Mouse (Mus musculus) lung, adult 18-20 months (tissue): ENCODE results near the gene Azgp1.
A peak's percentile ranks its signal among the peaks of the same experiment; 100 is the strongest.
"Not testable (repeated sequence)": the region's sequence is repeated elsewhere in the genome, so short reads cannot be mapped to it uniquely, and the experiment has no call there.

ENCODE experiments used
- DNase-seq, 2 experiments: peaks; one replicate each; pipeline ENCODE4 v3.0.0; 2022; ENCODE audit warnings: mixed read lengths in 2 of 2

Azgp1 gene

DNA sequence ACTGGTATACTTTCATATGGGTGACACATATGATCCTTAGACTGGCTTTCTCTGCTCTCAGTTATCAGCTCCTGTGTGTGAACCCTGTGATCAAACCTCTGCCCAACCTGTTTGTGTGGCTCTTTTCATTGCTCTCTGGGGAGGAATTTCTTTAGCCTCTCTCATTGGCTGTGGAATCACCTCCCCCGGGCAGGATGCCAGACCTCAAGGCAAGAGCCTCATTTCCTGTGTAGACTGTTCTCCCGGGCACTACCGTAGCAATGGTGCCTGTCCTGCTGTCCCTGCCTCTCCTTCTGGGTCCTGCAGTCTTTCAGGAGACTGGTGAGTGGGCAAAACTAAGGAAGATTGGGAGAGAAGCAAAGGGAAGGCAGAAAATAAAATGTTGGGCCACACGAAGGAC lies at the start of gene Azgp1:
Gene Azgp1 (plus strand): TSS at position 221 of the 400 bp plus-strand sequence.
- peak; percentile 57 to 66 for DNase-seq

DNA sequence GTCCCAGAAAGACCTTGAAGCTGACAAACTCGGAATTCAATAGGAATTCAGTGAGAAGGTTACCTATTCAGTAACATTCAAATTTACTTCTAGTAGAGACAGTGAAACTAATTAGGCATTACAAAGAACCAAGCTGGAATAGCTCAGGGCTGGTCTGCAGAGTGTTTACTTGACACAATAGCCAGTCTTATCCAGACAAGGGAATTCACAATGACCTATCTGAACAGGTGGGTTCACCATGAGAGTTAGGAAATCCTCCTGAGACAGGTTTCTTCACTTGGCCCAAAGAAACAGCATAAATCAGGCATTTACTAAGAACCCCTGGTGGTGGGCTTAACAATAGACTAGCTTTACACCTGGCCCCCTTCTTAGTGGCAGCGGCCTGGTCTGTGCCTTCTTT lies 47.4 kb upstream of the Azgp1 start:
- not testable (repeated sequence) for DNase-seq

- no peak for DNase-seq
These were observed 44.8 kb upstream of the Azgp1 start for GRCm38 (mm10) chr5:137936486-137936885.

GRCm38 (mm10) chr5:137937238-137937637 lies 44.1 kb upstream of the Azgp1 start:
- DNase-seq, result no peak

GRCm38 (mm10) chr5:137940948-137941347 lies 40.4 kb upstream of the Azgp1 start:
- no peak for DNase-seq

DNA sequence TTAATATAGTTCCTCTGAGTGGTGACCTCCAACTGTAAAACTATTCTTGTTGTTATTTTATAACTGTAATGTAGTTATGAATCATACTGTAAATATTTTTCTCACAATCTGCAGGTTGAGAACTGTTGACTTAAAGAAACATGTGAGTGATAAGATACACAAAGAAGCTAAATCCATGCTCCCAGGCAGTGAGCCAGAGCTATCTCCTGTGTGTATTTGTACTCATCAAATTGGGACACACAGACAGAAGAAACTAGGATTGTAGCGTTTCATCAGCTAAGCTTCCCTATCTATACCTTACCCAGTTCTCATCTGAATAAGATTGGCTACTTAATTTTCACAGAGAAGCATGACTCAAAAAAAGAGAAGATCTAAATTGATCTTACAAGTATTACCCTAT lies 38.2 kb upstream of the Azgp1 start:
- DNase-seq, result no peak

DNA sequence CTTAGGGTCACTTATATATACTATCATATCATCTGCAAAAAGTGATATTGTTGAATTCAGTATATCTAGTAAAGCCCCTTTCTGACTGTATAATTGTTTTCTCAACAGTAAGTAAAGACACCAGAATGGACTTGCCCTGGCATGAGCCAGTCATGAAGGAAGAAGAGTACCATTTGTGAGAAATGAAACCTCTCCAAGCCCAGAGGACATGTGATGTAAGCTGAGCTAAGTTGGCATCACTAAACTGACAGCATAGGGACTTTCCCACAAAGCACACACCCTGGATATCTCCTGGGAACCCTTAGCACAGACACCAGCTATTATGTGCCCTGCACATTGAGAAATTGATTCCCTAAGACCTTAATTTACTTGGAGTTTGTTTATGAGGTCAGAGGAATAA lies 34.0 kb upstream of the Azgp1 start:
- no peak for DNase-seq

DNA sequence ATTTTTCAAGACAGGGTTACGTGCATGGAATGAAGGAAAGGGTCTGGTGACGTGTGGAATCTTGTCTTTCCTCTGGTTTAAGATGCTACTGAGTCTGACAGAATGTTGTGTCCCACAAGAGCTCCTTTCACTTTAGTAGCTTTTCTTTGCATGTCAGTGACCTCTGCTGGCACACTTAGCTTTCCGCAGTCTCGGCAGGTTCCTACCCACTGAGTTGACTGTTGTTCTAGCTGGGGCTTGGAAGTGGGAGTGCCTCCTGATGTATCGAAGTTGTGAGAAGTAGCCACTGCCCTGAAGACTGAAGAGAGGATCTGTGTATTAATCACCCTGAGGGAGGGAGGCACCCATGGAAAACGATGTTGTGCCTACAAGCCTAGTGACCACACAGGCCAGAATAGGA lies 30.1 kb upstream of the Azgp1 start:
- peak; percentile 24 to 33 for DNase-seq

- DNase-seq, result no peak
These were observed 24.9 kb upstream of the Azgp1 start for GRCm38 (mm10) chr5:137956404-137956803.

- DNase-seq, result no peak
These were observed 18.4 kb upstream of the Azgp1 start, which contains the start of gene Gjc3 for GRCm38 (mm10) chr5:137962945-137963344. Gene Gjc3 (minus strand): TSS chr5:137963098.

GRCm38 (mm10) chr5:137966492-137966891 lies 14.8 kb upstream of the Azgp1 start:
- DNase-seq, result no peak

GRCm38 (mm10) chr5:137973161-137973560 lies 8.2 kb upstream of the Azgp1 start:
- DNase-seq, result no peak

GRCm38 (mm10) chr5:137973738-137974137 lies 7.6 kb upstream of the Azgp1 start:
- no peak for DNase-seq

GRCm38 (mm10) chr5:137974724-137975123 lies 6.6 kb upstream of the Azgp1 start:
- DNase-seq, result no peak

GRCm38 (mm10) chr5:137975434-137975833 lies 5.9 kb upstream of the Azgp1 start:
- no peak for DNase-seq

DNA sequence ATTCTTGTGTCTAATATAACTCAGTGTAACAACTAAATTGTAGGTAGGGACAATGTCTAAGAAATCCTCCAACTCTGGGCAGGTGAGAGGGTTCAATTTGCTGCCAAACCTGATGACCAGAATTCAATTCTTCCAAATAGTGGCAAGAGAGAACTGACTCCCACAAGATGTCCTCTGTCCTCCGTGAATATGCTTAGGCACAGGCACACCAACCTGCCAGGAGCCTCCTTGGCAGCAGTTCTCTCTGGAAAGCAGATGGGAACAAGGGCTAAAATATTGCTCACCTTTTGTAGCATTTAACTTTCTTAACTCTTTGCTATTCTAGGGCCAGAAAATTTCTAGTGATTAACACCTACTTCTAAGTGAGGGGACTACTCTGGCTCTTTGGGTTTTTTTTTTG lies 4.0 kb upstream of the Azgp1 start:
- no peak for DNase-seq

GRCm38 (mm10) chr5:137979081-137979480 lies 2.2 kb upstream of the Azgp1 start:
- DNase-seq, result no peak

DNA sequence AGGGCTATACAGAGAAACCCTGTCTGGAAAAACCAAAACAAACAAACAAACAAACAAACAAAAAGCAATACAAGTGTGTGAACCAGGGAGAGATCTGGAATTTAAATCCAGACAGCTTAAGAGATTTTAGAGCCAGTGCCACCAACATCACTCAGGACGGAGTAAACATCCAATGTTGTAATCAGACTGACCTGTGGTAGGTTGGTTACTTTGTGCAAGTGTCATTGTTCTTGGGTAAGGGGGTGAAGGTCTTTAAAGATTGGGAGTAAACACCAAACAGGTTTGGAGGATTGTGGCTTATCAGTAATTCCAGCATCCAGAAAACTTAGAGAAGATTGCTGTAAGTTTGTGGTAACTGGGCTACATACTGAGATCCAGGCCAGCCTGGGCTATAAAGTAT lies 5.0 kb downstream of the Azgp1 start:
- DNase-seq, result no peak

- no peak for DNase-seq
These were observed 28.1 kb downstream of the Azgp1 start for GRCm38 (mm10) chr5:138009437-138009836.

DNA sequence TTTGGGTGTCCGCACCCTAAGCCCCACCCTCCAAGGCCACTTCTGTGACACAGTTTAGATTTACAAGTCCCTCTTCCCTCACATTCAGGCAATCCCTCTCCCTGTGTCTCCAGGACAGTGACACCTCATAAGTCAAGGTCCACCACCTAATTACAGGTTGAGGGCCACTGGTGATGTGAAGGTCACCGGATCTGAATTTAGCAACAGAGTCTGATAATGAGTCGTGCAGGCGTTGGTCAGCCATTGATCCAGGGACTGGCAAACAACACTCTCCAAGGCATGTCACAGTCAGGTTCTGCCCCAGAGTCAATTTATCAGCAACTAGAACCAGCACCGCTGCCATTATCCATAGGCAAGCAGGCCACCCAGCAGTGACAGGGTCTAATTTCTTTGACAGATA lies 31.1 kb downstream of the Azgp1 start:
- no peak for DNase-seq

DNA sequence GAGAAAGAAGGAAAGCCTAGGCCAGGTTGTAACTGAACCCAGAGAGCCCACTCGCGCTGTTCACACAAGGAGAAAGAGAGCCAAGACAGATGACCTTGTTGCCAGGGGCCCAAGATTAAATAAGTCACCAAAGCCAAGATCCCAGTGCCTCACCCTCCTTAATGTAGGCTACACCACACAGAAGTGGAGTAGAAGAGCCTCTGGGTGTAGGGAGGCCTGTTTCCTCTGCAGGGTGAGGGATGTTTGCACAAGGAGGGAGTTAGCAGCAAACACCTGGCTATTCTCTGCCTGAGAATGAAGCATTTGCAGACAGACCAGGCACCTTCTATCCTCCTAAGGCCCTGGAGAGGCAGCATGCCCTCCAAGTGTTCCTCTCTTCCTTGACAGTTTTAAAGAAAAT lies 35.2 kb downstream of the Azgp1 start:
- no peak for DNase-seq

DNA sequence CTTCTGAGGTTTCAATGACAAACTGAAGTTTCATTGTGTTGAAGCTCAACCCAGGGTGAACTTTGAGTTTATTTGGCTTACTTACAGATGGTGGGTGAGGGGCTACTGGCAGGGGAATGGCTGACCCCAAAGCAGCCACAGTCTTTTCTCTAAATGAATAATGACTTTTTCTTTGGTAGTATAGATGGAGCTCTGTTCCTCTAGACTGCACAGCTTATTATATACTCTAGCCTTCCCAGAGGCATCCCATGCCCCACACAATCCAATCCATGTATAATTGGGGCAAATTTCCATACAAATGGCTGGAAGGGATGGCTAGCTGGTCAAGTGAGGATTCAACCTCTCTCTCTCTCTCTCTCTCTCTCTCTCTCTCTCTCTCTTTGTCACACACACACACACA lies 35.7 kb downstream of the Azgp1 start:
- no peak for DNase-seq

- not testable (repeated sequence) for DNase-seq
These were observed 38.3 kb downstream of the Azgp1 start for GRCm38 (mm10) chr5:138019577-138019976.

DNA sequence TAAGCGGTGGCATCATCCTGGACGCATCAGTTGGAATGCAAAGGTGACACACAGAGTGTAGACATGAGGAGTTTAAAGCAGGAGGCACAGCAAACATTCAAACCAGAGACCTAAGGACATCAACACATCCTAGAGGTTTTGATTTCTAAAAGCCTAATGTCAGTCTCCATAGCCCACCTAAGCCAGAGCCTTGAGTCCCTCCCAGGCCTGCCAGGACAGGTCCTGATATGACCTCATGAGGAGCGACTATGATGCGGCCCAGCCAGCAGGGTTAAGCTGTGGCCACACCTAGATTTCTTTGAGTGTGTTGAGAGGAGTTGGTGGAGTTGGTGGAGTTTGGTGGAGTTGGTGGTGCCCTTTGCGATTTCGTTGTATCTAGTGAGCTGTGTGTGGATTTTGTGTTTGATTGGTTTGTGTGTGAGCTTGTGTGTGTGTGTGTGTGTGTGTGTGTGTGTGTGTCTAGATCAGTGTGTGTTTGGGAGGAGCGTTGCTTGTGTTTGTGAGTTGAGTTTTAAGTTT lies 39.7 kb downstream of the Azgp1 start, which contains the start of the genes Smok3a and Smok3b:
Gene Smok3a (plus strand): TSS at position 301 of the 519 bp plus-strand sequence.
Gene Smok3b (plus strand): TSS at position 469 of the 519 bp plus-strand sequence.
- DNase-seq, result not testable (repeated sequence)
